Mouse (Mus musculus): Measurements from ENCODE around the gene Wfdc11. TPM values are rescaled to one million over a fixed set of nuclear protein-coding genes. Genes with fewer than 3 reads are reported as not detected.

Gene Wfdc11
- polyA plus RNA-seq (2017; shearing (Covaris generic)), result not detected

DNA sequence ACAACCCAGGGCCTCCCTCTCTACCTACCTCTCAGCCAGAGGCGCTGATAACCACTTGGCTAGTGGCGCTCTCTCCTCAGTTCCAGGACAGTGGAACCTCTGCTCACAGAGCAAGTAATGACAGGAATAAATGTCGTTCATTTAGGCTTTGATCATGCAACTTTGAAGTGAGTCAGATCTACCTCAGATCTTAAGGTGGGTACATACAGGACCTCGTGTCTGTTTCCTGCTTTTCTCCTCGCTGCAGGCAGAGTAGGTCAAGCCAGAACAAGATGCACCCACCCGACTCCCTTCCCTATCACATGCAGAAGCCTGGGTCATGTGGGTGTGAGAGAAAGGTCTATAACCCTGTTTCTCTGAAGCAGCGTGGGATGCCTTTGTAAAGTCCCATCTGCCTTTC lies at the start of gene Wfdc11:
Wfdc11 (minus strand) TSS at position 101 of the 400 bp plus-strand sequence.

DNA sequence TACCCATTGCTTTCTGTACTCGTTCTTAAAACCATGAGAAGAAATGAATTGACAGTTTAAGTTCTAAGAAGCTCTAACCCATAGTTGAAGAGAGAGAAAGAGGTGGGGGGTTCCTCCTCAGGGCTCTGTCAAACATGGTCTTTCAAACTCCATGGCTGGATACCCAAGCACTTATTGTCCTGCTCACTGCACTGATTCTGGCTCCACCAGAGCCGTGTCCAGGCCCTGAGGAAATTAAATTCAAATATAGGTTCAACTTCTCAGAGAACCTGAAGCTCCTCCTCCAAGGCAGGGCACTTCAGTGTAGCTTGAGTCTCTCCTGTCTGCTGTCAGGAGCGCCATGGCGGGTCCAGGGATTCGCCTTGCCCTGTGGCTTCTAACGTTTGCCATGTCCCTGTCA lies 41.1 kb upstream of the Wfdc11 start, which contains the start of gene Spint5:
Spint5 (plus strand) TSS at position 301 of the 400 bp plus-strand sequence.

DNA sequence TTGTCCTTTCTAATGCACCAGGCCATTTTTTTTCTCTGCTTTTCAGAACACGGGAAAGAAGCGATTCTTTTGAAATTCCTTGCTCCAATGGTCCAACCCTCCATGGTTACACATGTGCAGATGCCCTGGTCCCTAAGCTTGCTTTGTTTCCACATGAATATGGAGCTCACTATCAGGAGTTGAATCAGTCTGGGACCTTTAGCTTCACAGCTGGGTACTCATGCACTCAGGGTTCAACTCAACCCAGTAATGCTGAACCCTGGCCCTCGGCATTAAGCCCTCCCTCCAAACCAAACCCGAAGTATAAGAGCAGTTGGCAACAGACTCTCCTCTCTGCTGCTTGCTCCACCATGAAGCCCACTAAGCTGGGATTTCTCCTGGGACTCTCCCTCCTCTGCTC lies 24.3 kb upstream of the Wfdc11 start, which contains the start of gene Spint4:
Spint4 (plus strand) TSS at position 301 of the 400 bp plus-strand sequence.

DNA sequence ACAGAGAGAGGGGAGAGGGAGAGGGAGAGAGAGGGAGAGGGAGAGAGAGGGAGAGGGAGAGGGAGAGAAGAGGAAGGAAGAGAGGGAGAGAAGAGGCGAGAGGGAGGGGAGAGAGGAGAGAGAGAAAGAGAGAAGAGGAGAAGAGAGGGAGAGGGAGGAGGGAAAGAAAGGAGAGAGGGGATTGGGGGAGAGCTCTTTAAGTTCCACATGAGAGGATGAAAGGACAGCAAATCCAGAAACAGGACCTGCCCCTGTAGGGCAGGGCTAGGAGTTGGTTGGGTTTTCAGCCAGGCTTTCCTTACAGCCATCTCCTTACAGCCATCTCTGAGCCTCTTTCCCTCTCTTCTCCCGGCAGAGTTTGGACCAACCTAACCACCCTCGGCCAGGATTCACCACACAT lies 10.9 kb upstream of the Wfdc11 start, which contains the start of gene Wfdc13:
Wfdc13 (plus strand) TSS at position 301 of the 400 bp plus-strand sequence.

DNA sequence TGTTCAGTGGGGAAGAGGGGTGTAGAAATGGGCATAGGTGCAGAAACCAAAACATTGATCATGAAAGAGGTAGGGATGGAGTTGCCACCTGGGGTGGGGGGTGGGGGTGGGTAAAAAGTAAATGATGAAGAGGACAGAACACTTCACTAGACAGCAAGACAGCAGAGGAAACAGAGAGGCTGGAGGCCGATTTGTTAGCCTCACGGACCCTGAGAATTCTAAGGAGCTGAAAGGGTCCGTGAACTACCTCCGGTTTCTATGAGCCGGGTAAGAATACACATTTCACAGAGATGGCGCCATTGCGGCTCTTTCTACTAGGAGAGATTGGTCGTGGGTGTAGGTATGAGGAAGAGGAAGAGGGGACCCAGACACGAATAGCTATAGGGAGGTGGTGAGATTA lies 17.4 kb downstream of the Wfdc11 start, which contains the start of gene Wfdc9:
Wfdc9 (minus strand) TSS at position 101 of the 400 bp plus-strand sequence.

DNA sequence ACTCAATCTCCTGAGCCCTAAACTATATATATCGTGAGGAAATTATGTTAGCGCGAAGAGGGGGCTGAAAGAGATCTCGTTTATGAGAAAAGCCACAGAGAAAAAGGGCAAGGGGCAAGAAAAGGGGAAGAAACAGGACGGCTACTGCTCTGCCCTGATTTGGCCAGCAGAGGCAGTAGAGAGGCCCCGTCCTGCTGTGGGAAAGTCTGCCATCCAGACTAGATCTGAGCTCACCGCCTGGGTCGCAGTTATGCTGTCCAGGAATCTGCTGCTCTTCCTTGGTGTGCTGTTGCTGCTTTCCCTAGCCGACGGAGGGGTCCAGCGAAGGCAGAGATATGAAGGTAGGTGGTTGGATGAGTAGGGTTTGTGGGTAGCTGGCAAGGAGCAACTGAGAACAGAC lies 18.0 kb downstream of the Wfdc11 start, which contains the start of gene Wfdc10:
Wfdc10 (plus strand) TSS at position 189 of the 400 bp plus-strand sequence.

DNA sequence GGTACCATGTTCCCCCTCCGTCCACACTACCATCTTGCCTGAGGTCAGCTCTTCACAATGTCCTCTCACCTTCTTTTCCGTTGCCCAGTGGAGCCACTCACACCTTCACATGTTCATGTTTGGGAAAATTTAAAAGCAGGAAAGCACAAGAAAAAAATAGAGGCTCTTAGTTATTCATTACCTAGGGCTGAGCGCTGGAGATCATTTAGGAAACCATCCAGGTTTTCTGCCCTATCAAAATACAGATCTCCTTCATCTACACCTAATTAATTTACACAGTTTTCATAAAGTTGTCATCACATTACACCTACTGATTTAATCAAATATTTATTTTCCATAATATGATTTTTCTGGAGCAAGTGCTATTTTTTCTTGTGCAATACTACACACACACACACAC lies 35.2 kb downstream of the Wfdc11 start, which contains the start of gene Wfdc16:
Wfdc16 (minus strand) TSS at position 101 of the 400 bp plus-strand sequence.

DNA sequence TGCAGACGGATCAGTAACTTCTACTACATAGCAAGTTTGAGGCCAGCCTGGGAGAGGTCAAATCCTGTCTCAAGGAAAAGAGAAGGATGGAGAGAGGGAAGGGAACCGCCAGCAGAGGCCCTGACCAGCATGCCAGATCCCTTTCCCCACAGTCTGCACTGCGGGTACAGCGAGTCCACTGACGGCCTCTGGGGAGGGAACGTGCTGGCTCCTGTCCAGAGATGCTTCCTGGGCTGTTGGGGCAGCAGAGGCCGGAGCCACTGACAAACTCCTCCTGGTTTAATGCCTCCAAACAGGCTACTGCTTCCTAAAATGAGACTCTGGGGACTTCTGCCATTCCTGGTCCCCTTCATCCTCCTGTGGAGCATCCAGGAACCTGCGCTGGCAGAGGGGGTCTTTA lies 60.4 kb downstream of the Wfdc11 start, which contains the start of the genes Wfdc6b and Wfdc8:
Wfdc6b (plus strand) TSS at position 52 of the 400 bp plus-strand sequence.
Wfdc8 (minus strand) TSS at position 156 of the 400 bp plus-strand sequence.

Other genes with a start within 250 kb of the Wfdc11 start
- 0.64 TPM for gene Sdc4, start 230.2 kb downstream of the Wfdc11 start, polyA plus RNA-seq (2017; shearing (Covaris generic))
- 81.1 TPM for gene Sys1, start 217.1 kb downstream of the Wfdc11 start, polyA plus RNA-seq (2017; shearing (Covaris generic))
- 6.5 TPM for gene Gm20458, start 213.1 kb downstream of the Wfdc11 start, polyA plus RNA-seq (2017; shearing (Covaris generic))
- gene Trp53tg5, start 200.4 kb downstream of the Wfdc11 start, polyA plus RNA-seq (2017; shearing (Covaris generic)), result not detected
- gene Dbndd2, start 188.0 kb downstream of the Wfdc11 start, polyA plus RNA-seq (2017; shearing (Covaris generic)), result 2.6 TPM
- gene Pigt, start 176.6 kb downstream of the Wfdc11 start, polyA plus RNA-seq (2017; shearing (Covaris generic)), result 16.2 TPM
- gene Wfdc2, start 111.7 kb downstream of the Wfdc11 start, polyA plus RNA-seq (2017; shearing (Covaris generic)), result not detected
- gene Spint3, start 100.6 kb downstream of the Wfdc11 start, polyA plus RNA-seq (2017; shearing (Covaris generic)), result not detected
- not detected for gene Wfdc6a, start 88.6 kb downstream of the Wfdc11 start, polyA plus RNA-seq (2017; shearing (Covaris generic))
- not detected for gene Eppin, start 80.5 kb downstream of the Wfdc11 start, polyA plus RNA-seq (2017; shearing (Covaris generic))
- not detected for gene Wfdc6b, start 60.6 kb downstream of the Wfdc11 start, polyA plus RNA-seq (2017; shearing (Covaris generic))
- not detected for gene Wfdc8, start 60.5 kb downstream of the Wfdc11 start, polyA plus RNA-seq (2017; shearing (Covaris generic))
- not detected for gene Wfdc16, start 35.3 kb downstream of the Wfdc11 start, polyA plus RNA-seq (2017; shearing (Covaris generic))
- not detected for gene Wfdc10, start 18.0 kb downstream of the Wfdc11 start, polyA plus RNA-seq (2017; shearing (Covaris generic))
- gene Wfdc9, start 17.5 kb downstream of the Wfdc11 start, polyA plus RNA-seq (2017; shearing (Covaris generic)), result not detected
- not detected for gene Wfdc13, start 11.0 kb upstream of the Wfdc11 start, polyA plus RNA-seq (2017; shearing (Covaris generic))
- not detected for gene Spint4, start 24.4 kb upstream of the Wfdc11 start, polyA plus RNA-seq (2017; shearing (Covaris generic))
- gene Spint5, start 41.2 kb upstream of the Wfdc11 start, polyA plus RNA-seq (2017; shearing (Covaris generic)), result not detected
- gene Wfdc3, start 71.8 kb upstream of the Wfdc11 start, polyA plus RNA-seq (2017; shearing (Covaris generic)), result 0.31 TPM
- gene Dnttip1, start 71.9 kb upstream of the Wfdc11 start, polyA plus RNA-seq (2017; shearing (Covaris generic)), result 53.3 TPM
- 0.85 TPM for gene Ube2c, start 95.8 kb upstream of the Wfdc11 start, polyA plus RNA-seq (2017; shearing (Covaris generic))
- gene Tnnc2, start 105.9 kb upstream of the Wfdc11 start, polyA plus RNA-seq (2017; shearing (Covaris generic)), result not detected
- 3.2 TPM for gene Snx21, start 111.7 kb upstream of the Wfdc11 start, polyA plus RNA-seq (2017; shearing (Covaris generic))
- gene Acot8, start 130.8 kb upstream of the Wfdc11 start, polyA plus RNA-seq (2017; shearing (Covaris generic)), result 27.0 TPM
- 3.1 TPM for gene Zswim3, start 131.0 kb upstream of the Wfdc11 start, polyA plus RNA-seq (2017; shearing (Covaris generic))
- gene Zswim1, start 148.6 kb upstream of the Wfdc11 start, polyA plus RNA-seq (2017; shearing (Covaris generic)), result 14.0 TPM
- not detected for gene Spata25, start 154.4 kb upstream of the Wfdc11 start, polyA plus RNA-seq (2017; shearing (Covaris generic))
- 127 TPM for gene Ctsa, start 158.8 kb upstream of the Wfdc11 start, polyA plus RNA-seq (2017; shearing (Covaris generic))
- 0.77 TPM for gene Neurl2, start 159.4 kb upstream of the Wfdc11 start, polyA plus RNA-seq (2017; shearing (Covaris generic))
- 5.0 TPM for gene Pltp, start 183.6 kb upstream of the Wfdc11 start, polyA plus RNA-seq (2017; shearing (Covaris generic))
- gene Pcif1, start 205.2 kb upstream of the Wfdc11 start, polyA plus RNA-seq (2017; shearing (Covaris generic)), result 133 TPM
- gene Zfp335, start 237.7 kb upstream of the Wfdc11 start, polyA plus RNA-seq (2017; shearing (Covaris generic)), result 40.2 TPM

Data from effector memory CD4-positive, alpha-beta T cell, adult 5 months (primary cell).